Mouse (Mus musculus) monocyte, adult 5-6 weeks (primary cell): ENCODE data around the gene Sat2. TPM values are rescaled to one million over a fixed set of nuclear protein-coding genes. Genes with fewer than 3 reads are reported as not detected.
"Not testable (repeated sequence)": the region's sequence is repeated elsewhere in the genome, so short reads cannot be mapped to it uniquely, and the experiment has no call there.

ENCODE experiments used
- ATAC-seq: fragments of 153-309, 156-312 bp; replicated peaks from 2 replicates; pipeline ENCODE4 v1.8.0; 2017; ENCODE audit warnings: mild to moderate bottlenecking; ENCODE audit not compliant: low TSS enrichment, insufficient number of reproducible peaks, severe bottlenecking, poor library complexity, low FRiP score
- total RNA-seq: library from RNA; stranded (forward); fragments of 200-1000, 200-491, 200-594 nt; gene quantifications from 3 replicates; pipeline ENCODE4 v1.2.3, GENCODE M21; 2017

Sat2 gene
- total RNA-seq, 1 experiment from 2014 or later: 0.67 TPM

DNA sequence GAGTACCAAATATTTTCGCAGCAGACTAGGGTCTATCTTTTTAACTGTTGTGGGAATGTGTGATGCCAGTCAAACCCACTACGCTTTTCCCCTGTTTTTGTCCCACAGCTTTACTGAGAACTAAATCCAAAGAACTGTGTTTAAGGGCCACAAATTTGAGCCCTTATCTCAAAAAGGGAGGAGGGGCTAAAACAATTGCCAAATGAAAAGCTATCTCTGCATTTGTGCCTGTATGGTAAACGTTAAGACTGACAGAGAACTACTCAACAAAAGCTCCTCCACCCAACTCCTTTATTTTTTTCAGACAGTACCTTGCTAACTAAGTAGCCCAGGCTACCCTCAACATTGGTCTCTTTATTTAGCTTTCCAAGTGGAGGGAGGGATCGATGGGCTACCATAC, 29.0 kb upstream of the Sat2 start:
- no peak for ATAC-seq

DNA sequence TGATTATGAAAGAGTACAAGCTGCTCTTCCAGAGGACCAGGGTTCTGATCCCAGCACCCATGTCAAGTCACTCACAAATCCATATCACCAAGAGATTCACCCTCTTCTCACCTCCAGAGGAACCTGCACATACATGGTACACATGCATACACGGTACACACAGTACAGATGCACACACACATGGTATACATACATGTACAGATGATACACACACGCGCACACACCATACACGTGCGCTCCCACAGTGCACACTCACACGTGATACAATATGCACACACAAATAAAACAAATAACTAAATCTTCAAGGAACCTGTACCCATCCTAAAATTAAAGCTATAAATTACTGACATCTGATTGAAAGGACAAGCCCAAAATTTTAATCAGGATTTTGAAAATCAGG, 27.0 kb upstream of the Sat2 start:
- no peak for ATAC-seq

DNA sequence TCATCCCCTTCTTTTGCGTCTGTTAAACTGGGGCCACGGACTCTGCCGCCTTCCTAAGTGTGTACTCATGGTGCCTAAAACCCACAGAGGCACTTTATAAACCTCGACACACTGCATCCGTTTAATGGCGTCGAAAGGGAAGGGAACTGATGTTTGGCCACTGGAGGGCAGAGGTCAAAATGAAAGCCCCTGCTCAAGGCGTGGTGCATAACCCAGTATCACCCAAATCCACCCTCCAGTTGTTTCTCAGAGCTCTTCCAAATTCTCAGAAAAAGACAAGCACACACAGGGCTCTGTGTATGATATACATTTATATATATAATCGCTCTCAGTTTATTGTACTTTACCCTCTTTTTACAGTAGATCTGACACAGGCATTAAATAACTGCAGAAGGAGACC, 22.4 kb upstream of the Sat2 start:
- no peak for ATAC-seq

GRCm38 (mm10) chr11:69600098-69600497, 21.7 kb upstream of the Sat2 start:
- no peak for ATAC-seq

GRCm38 (mm10) chr11:69601768-69602167, 20.1 kb upstream of the Sat2 start:
- no peak for ATAC-seq

- no peak for ATAC-seq
Measured at GRCm38 (mm10) chr11:69603516-69603915, 18.3 kb upstream of the Sat2 start.

- ATAC-seq: no peak
Measured at GRCm38 (mm10) chr11:69604347-69604746, 17.5 kb upstream of the Sat2 start.

GRCm38 (mm10) chr11:69604795-69605664, 16.8 kb upstream of the Sat2 start:
- no peak for ATAC-seq

DNA sequence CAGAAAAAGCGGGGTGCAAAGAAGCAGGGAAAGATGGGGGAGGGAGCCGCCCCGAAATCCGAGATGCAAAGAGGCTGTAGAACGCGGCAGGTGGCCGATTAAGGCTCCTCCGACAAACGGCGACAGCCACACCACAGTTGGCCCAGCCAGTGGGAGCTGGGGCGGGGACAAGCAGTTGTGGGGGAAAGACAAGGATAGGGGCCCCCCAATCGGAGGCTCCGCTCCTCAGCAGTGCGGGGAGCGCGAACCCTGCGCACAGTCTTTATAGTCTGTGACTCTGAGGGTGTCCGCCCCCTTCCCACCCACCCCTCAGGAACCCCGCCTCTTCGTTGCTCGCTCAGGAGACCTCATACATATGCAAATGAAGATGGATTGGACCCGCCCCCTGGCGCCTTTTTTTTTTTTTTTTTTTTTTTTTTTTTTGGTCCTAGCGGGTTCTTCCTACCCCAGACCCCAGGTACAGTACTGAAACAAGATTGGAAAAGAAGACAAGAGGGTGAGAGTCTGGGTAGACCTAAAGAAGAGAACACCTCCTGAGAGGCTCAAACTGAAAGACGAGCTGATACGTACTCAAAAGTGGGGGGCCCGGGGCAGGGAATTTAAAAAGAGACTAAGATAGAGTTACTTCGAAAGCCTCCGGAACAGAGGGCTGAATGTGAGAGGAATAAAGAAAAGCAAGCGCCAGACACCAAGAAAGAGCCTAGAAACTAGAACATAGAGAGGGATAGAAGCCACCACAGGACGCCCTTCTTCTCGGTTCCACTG, 15.9 kb upstream of the Sat2 start, which contains the start of gene Atp1b2:
Atp1b2 (minus strand) TSS at position 217 of the 765 bp plus-strand sequence.
- ATAC-seq: peak; percentile 42

DNA sequence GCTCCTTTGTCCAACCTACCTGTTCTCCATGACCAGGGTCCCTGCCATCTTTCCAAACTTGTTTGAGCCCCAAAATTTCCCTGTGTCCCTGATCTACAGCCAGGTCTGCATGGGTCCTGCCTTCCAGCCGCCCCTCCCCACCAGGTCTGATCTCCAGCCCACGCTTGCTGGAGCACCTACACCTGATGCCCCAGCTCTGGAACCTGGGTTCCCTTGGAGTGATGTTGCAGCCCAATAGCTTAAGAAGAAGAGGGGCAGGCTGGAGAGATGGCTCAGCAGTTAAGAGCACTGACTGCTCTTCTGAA, 15.4 kb upstream of the Sat2 start:
- ATAC-seq: no peak

- no peak for ATAC-seq
Measured at GRCm38 (mm10) chr11:69606832-69607231, 15.0 kb upstream of the Sat2 start.

- no peak for ATAC-seq
Measured at GRCm38 (mm10) chr11:69608525-69608924, 13.3 kb upstream of the Sat2 start.

- no peak for ATAC-seq
Measured at GRCm38 (mm10) chr11:69609416-69609815, 12.4 kb upstream of the Sat2 start.

- no peak for ATAC-seq
Measured at GRCm38 (mm10) chr11:69610899-69611298, 10.9 kb upstream of the Sat2 start.

DNA sequence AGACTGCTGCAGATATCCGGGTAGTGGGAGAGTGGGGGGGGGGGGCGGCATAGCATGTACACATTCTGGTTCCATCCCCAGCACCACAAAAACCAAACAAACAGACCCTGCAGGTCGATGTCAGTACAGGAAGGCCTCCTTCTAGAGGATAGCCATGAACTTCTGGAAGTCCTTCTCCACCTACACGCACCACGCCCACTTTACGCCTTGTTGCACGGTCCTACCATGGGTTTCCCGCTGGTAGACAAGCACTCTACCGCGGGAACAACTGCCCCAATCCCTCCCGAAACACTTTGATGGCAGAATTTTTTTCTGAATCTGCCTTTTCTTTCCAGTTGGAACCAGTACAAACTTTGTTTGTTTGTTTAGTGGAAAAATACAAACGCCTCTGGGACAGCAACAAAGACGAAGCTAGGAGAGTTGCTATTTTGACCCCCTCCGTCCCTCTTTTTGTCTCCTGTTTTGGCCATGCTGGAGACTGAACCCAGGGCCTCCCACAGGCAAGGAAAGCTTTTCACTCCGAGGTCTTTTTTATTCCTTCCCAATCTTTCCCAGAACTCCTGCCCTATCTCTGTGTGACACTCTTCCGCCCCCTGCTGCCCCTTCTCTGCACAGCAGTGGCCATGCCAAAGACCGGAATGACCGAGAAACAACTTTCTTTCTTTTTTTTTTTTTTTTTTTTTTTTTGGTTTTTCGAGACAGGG, 8.1 kb upstream of the Sat2 start:
- no peak for ATAC-seq

DNA sequence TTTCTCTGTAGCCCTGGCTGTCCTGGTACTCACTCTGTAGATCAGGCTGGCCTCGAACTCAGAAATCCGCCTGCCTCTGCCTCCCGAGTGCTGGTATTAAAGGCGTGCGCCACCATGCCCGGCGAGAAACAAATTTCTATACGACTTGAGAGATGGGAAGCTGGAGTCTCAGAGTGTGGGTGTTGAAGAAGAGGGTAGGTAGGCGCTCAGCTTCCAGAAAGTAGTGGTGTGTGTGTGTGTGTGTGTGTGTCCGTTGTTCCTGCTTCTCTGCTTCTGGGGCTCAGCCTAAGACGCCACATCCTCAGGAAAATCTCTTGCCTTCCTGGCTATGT, 7.6 kb upstream of the Sat2 start:
- not testable (repeated sequence) for ATAC-seq

- ATAC-seq: no peak
Measured at GRCm38 (mm10) chr11:69616781-69617180, 5.0 kb upstream of the Sat2 start.

DNA sequence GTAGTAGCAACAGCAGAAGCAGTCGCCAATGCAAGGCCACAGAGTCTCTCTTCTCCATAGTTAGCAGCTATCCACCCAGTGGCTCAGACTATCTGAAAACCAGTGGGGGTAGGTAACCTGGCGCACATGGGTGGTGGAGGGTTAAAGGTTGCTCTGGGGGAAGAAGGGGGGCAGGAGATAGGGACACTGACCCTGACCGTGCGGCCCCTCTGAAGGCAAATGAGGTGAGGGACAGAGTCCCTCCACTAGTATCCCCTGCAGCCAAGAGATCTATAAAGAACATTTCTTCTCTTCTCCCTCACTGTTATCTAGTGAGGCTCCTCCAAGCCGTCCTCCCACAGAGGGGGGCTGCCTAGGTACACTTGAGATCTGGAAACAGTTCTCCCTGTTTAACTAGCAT, 4.0 kb upstream of the Sat2 start, which contains the start of gene Shbg:
Shbg (minus strand) TSS at position 101 of the 400 bp plus-strand sequence.
- ATAC-seq: no peak

DNA sequence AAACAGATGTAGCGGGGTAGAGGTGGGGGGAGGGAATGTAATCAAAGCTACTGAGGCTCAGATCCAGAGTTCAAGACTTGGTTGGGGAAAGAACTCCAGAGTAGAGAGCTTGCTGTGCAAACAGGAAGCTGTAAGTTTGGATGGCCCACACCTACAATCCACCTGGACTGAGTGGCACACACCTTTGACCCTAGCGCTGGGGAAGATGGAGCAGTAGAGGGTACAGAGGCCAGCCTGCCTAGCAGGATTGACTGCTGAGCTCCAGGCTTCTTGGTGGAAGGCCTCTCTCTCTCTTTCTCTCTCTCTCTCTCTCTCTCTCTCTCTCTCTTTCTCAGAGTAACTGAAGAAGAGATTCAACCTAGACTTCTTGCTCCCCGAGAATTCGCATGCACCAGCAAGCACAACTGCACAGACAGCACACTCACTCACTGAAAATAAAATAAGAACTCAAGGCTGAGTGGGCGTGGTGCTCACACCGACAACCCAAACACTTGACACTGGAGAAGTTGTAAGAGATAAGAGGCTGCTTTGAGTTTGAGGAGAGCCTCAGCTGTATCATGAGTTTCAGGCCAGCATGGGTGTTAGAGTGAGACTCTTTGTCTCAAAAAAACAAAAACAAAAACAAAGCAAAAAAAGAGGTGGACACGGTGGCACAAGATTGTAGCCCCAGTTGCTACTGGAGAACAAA, 1.3 kb upstream of the Sat2 start:
- no peak for ATAC-seq
